Mouse (Mus musculus) lung, embryonic 15.5 days (tissue): Measurements from ENCODE around the gene Dnm3. TPM values are rescaled to one million over a fixed set of nuclear protein-coding genes. Genes with fewer than 3 reads are reported as not detected.

Source experiments
- ATAC-seq: fragments of 200-750 bp; cut with Nextera tagmentation; 2 replicates; pipeline ENCODE4 v1.8.0; 2017; ENCODE audit warnings: moderate number of reproducible peaks, borderline replicate concordance; ENCODE audit not compliant: low FRiP score, low TSS enrichment; ENCODE audit errors: extremely low read depth
- H3K27ac ChIP-seq: fragments of 300-500 bp; sonication (generic); 2 replicates; pipeline ENCODE4 v1.5.1; 2015; ENCODE audit warnings: moderate library complexity, mild to moderate bottlenecking, inconsistent platforms
- H3K27me3 ChIP-seq: fragments of 300-500 bp; sonication (generic); 2 replicates; pipeline ENCODE4 v1.6.1; 2015; ENCODE audit warnings: inconsistent platforms
- H3K36me3 ChIP-seq: fragments of 300-500 bp; sonication (generic); 2 replicates; pipeline ENCODE4 v1.6.1; 2015; ENCODE audit warnings: inconsistent platforms
- H3K4me1 ChIP-seq: fragments of 300-500 bp; sonication (generic); 2 replicates; pipeline ENCODE4 v1.6.1; 2015; ENCODE audit warnings: inconsistent platforms
- H3K4me2 ChIP-seq: fragments of 300-500 bp; sonication (generic); 2 replicates; pipeline ENCODE4 v1.6.1; 2015; ENCODE audit warnings: inconsistent platforms, mild to moderate bottlenecking, moderate library complexity
- H3K4me3 ChIP-seq: fragments of 300-500 bp; sonication (generic); 2 replicates; pipeline ENCODE4 v1.5.1; 2015; ENCODE audit warnings: mild to moderate bottlenecking, inconsistent platforms
- H3K9ac ChIP-seq: fragments of 300-500 bp; sonication (generic); 2 replicates; pipeline ENCODE4 v1.6.1; 2015; ENCODE audit warnings: inconsistent platforms
- H3K9me3 ChIP-seq: fragments of 300-500 bp; sonication (generic); 2 replicates; pipeline ENCODE4 v1.6.1; 2016; ENCODE audit warnings: inconsistent platforms
- WGBS: fragments of 180-500 bp; shearing (Covaris S2); methylation state at CpG from one replicate; pipeline ENCODE4 v1.1.7; 2015; 5-methylcytosine and 5-hydroxymethylcytosine counted together
- polyA plus RNA-seq: library from polyadenylated mRNA; unstranded; fragments of >200 nt; fragmentation: Nextera tagmentation; extraction: Ambion mirVana; gene quantifications from 2 replicates; pipeline ENCODE4 v1.2.1, GENCODE M21; 2015

The Dnm3 gene
- polyA plus RNA-seq, 1 experiment from 2014 or later, result 2.7 TPM

- Histone ChIP-seq H3K4me2 (no peak overlapping the region), H3K27ac (peak overlapping the region; percentile 94), H3K36me3 (no peaks in the 10 kb centered on the region), H3K9ac (no peak overlapping the region), H3K27me3 (no peaks in the 10 kb centered on the region), H3K4me1 (peaks cover 71% of the 10 kb centered on the region), H3K9me3 (no peaks in the 10 kb centered on the region), H3K4me3 (no peak overlapping the region)
- 23% methylated on average over 7 of the region's 7 CpGs for WGBS
- no peak for ATAC-seq
Observed at GRCm38 (mm10) chr1:162039808-162040207, 438.0 kb downstream of the Dnm3 start.

GRCm38 (mm10) chr1:162039011-162039595, 438.7 kb downstream of the Dnm3 start:
- Histone ChIP-seq H3K27ac (peak overlapping the region; percentile 94), H3K27me3 (no peaks in the 10 kb centered on the region), H3K36me3 (no peaks in the 10 kb centered on the region), H3K9me3 (no peaks in the 10 kb centered on the region), H3K4me2 (peak overlapping the region; percentile 26; the same call in 1 of the 2 replicates), H3K9ac (0 out of 2 replicates have a peak overlapping the region, but pooled peaks have one; percentile 0), H3K4me1 (peaks cover 64% of the 10 kb centered on the region), H3K4me3 (no peak overlapping the region)
- no peak for ATAC-seq
- WGBS, result 33% methylated on average over 9 of the region's 9 CpGs

GRCm38 (mm10) chr1:162038431-162038830, 439.4 kb downstream of the Dnm3 start:
- Histone ChIP-seq H3K9me3 (no peaks in the 10 kb centered on the region), H3K27me3 (no peaks in the 10 kb centered on the region), H3K4me2 (no peak overlapping the region; the same call in 1 of the 2 replicates), H3K9ac (0 out of 2 replicates have a peak overlapping the region, but pooled peaks have one; percentile 0), H3K36me3 (no peaks in the 10 kb centered on the region), H3K27ac (peak overlapping the region; percentile 94), H3K4me1 (peaks cover 59% of the 10 kb centered on the region), H3K4me3 (no peak overlapping the region)
- WGBS, result 31% methylated on average over 5 of the region's 5 CpGs
- ATAC-seq, result peak; percentile 70

GRCm38 (mm10) chr1:162037968-162038421, 439.8 kb downstream of the Dnm3 start:
- peak overlapping the region; percentile 94 for H3K27ac ChIP-seq
- 34% methylated on average over 10 of the region's 10 CpGs for WGBS
- H3K4me2 ChIP-seq, result peak overlapping the region; percentile 41

GRCm38 (mm10) chr1:162037185-162037765, 440.6 kb downstream of the Dnm3 start:
- H3K27me3 ChIP-seq, result no peaks in the 10 kb centered on the region
- H3K4me3 ChIP-seq, result no peak overlapping the region
- H3K9me3 ChIP-seq, result no peaks in the 10 kb centered on the region
- WGBS, result 29% methylated on average over 6 of the region's 6 CpGs
- no peaks in the 10 kb centered on the region for H3K36me3 ChIP-seq
- ATAC-seq, result no peak
- peak overlapping the region; percentile 94 for H3K27ac ChIP-seq
- peaks cover 56% of the 10 kb centered on the region for H3K4me1 ChIP-seq
- H3K4me2 ChIP-seq, result peak overlapping the region; percentile 41
- H3K9ac ChIP-seq, result no peak overlapping the region

More at GRCm38 (mm10) chr1:162037968-162038421, 439.8 kb downstream of the Dnm3 start:
- Histone ChIP-seq H3K27me3 (no peaks in the 10 kb centered on the region), H3K4me1 (peaks cover 57% of the 10 kb centered on the region), H3K9me3 (no peaks in the 10 kb centered on the region), H3K9ac (no peak overlapping the region), H3K36me3 (no peaks in the 10 kb centered on the region), H3K4me3 (no peak overlapping the region)
- ATAC-seq, result peak; percentile 79

GRCm38 (mm10) chr1:162036461-162036835, 441.4 kb downstream of the Dnm3 start:
- no peaks in the 10 kb centered on the region for H3K27me3 ChIP-seq
- H3K27ac ChIP-seq, result peak overlapping the region; percentile 94
- H3K9ac ChIP-seq, result no peak overlapping the region
- H3K36me3 ChIP-seq, result no peaks in the 10 kb centered on the region
- no peaks in the 10 kb centered on the region for H3K9me3 ChIP-seq
- no peak overlapping the region for H3K4me2 ChIP-seq
- H3K4me3 ChIP-seq, result no peak overlapping the region
- ATAC-seq, result no peak
- H3K4me1 ChIP-seq, result peaks cover 56% of the 10 kb centered on the region
- 42% methylated on average over 5 of the region's 5 CpGs for WGBS

GRCm38 (mm10) chr1:162035800-162036460, 441.9 kb downstream of the Dnm3 start:
- 51% methylated on average over 6 of the region's 6 CpGs for WGBS
- no peak for ATAC-seq
- no peaks in the 10 kb centered on the region for H3K36me3 ChIP-seq
- H3K9ac ChIP-seq, result no peak overlapping the region
- H3K27ac ChIP-seq, result peak overlapping the region; percentile 94
- no peaks in the 10 kb centered on the region for H3K27me3 ChIP-seq
- H3K4me1 ChIP-seq, result peaks cover 53% of the 10 kb centered on the region
- no peak overlapping the region for H3K4me3 ChIP-seq
- no peak overlapping the region for H3K4me2 ChIP-seq
- H3K9me3 ChIP-seq, result no peaks in the 10 kb centered on the region

- H3K27ac ChIP-seq, result peak overlapping the region; percentile 56
- ATAC-seq, result peak; percentile 56; the same call in 1 of the 2 replicates
- no peaks in the 10 kb centered on the region for H3K36me3 ChIP-seq
- WGBS, result 50% methylated on average over 8 of the region's 8 CpGs
- H3K4me3 ChIP-seq, result no peak overlapping the region
- no peak overlapping the region for H3K9ac ChIP-seq
- H3K4me2 ChIP-seq, result no peak overlapping the region
- H3K27me3 ChIP-seq, result no peaks in the 10 kb centered on the region
- no peaks in the 10 kb centered on the region for H3K9me3 ChIP-seq
- peaks cover 16% of the 10 kb centered on the region for H3K4me1 ChIP-seq
Observed at GRCm38 (mm10) chr1:162023681-162024270, 454.1 kb downstream of the Dnm3 start.

- WGBS, result 67% methylated on average over 4 of the region's 4 CpGs
- no peak overlapping the region for H3K4me2 ChIP-seq
- H3K27ac ChIP-seq, result no peak overlapping the region
- H3K27me3 ChIP-seq, result no peaks in the 10 kb centered on the region
- no peak overlapping the region for H3K4me3 ChIP-seq
- no peaks in the 10 kb centered on the region for H3K9me3 ChIP-seq
- no peaks in the 10 kb centered on the region for H3K36me3 ChIP-seq
- H3K4me1 ChIP-seq, result peaks cover 45% of the 10 kb centered on the region
- ATAC-seq, result no peak
- H3K9ac ChIP-seq, result no peak overlapping the region
Observed at GRCm38 (mm10) chr1:162020766-162021165, 457.1 kb downstream of the Dnm3 start.

- no peak overlapping the region for H3K9ac ChIP-seq
- H3K4me1 ChIP-seq, result peaks cover 49% of the 10 kb centered on the region
- no peak overlapping the region for H3K4me3 ChIP-seq
- no peaks in the 10 kb centered on the region for H3K36me3 ChIP-seq
- no peaks in the 10 kb centered on the region for H3K9me3 ChIP-seq
- WGBS, result 65% methylated on average over 7 of the region's 7 CpGs
- H3K4me2 ChIP-seq, result no peak overlapping the region
- ATAC-seq, result no peak
- no peaks in the 10 kb centered on the region for H3K27me3 ChIP-seq
- no peak overlapping the region for H3K27ac ChIP-seq
Observed at GRCm38 (mm10) chr1:162020303-162020731, 457.5 kb downstream of the Dnm3 start.

- no peak for ATAC-seq
- H3K9me3 ChIP-seq, result no peaks in the 10 kb centered on the region
- H3K27me3 ChIP-seq, result no peaks in the 10 kb centered on the region
- H3K9ac ChIP-seq, result no peak overlapping the region
- WGBS, result 47% methylated on average over 6 of the region's 6 CpGs
- peak overlapping the region; percentile 64 for H3K27ac ChIP-seq
- H3K36me3 ChIP-seq, result no peaks in the 10 kb centered on the region
- peak overlapping the region; percentile 9; the same call in 1 of the 2 replicates for H3K4me2 ChIP-seq
- H3K4me1 ChIP-seq, result peaks cover 65% of the 10 kb centered on the region
- H3K4me3 ChIP-seq, result no peak overlapping the region
Observed at GRCm38 (mm10) chr1:162018601-162018977, 459.2 kb downstream of the Dnm3 start.
